In genomic region chr8:85665146-85665545, GRCm38 (mm10) we compare ENCODE assay signal across 8 mouse cellular contexts. TPM values are rescaled to one million over a fixed set of nuclear protein-coding genes. Genes with fewer than 3 reads are reported as not detected.
DNase-seq lines count a peak whose midpoint lies in the region; ATAC-seq lines count a peak whose summit lies in the region.
"Had no signal": no experiment of that assay in that cellular context is flagged by ENCODE, and none has a peak within 500 bp of the region (broad histone marks: within the 10 kb centered on the region; RNA-seq: fewer than 3 reads in every experiment).

No protein-coding gene starts in this region.

- ATAC-seq in forebrain, embryonic 16.5 days: no peak

- no peaks in the 10 kb centered on the region for H3K4me1 ChIP-seq in forebrain, embryonic 16.5 days (replicated peaks; ENCODE audit: control insufficient read depth, insufficient read depth, low read length)
- H3K4me1 ChIP-seq: embryonic facial prominence, embryonic 13.5 days had no signal

- no peak overlapping the region for H3K9ac ChIP-seq in forebrain, embryonic 16.5 days (replicated peaks; ENCODE audit: low read depth, low read length)
- H3K9ac ChIP-seq: embryonic facial prominence, embryonic 13.5 days had no signal

- H3K4me3 ChIP-seq in forebrain, embryonic 16.5 days (replicated peaks; ENCODE audit: low read length): no peak overlapping the region
- H3K4me3 ChIP-seq: embryonic facial prominence, embryonic 13.5 days had no signal

- DNase-seq in kidney, adult 18-20 months: peak; percentile 4
- no peak for DNase-seq in kidney, adult 11 months
- DNase-seq in urinary bladder, postnatal 25 days (ENCODE audit: low spot score): peak; percentile 10
- no peak for DNase-seq in urinary bladder, adult 2 months (ENCODE audit: low spot score)
- DNase-seq in c-Kit-positive CD71-positive TER-119-positive erythroid progenitor cells, embryonic 14.5 days (ENCODE audit: low spot score): peak; percentile 6
- DNase-seq in retina, embryonic 14.5 days (ENCODE audit: low spot score): peak; percentile 45

- H3K36me3 ChIP-seq in forebrain, embryonic 16.5 days (ENCODE audit: control insufficient read depth, insufficient read depth): peaks cover 6% of the 10 kb centered on the region; the same call in 1 of the 2 replicates
- H3K36me3 ChIP-seq: embryonic facial prominence, embryonic 13.5 days had no signal

- no peak overlapping the region for H3K27ac ChIP-seq in forebrain, embryonic 16.5 days (ENCODE audit: low read length)
- H3K27ac ChIP-seq: embryonic facial prominence, embryonic 13.5 days had no signal

- H3K27me3 ChIP-seq in forebrain, embryonic 16.5 days (replicated peaks; ENCODE audit: control insufficient read depth, insufficient read depth, low read length): no peaks in the 10 kb centered on the region
- H3K27me3 ChIP-seq: embryonic facial prominence, embryonic 13.5 days had no signal

- H3K9me3 ChIP-seq in forebrain, embryonic 16.5 days (ENCODE audit: control insufficient read depth, low read length): no peaks in the 10 kb centered on the region
- H3K9me3 ChIP-seq: embryonic facial prominence, embryonic 13.5 days had no signal

- H3K4me2 ChIP-seq in forebrain, embryonic 16.5 days (ENCODE audit: low read length): no peak overlapping the region
- H3K4me2 ChIP-seq: embryonic facial prominence, embryonic 13.5 days had no signal

RNA-seq across cellular contexts. Expression of gene Neto2, which starts 35.6 kb away (rescaled TPM):
- polyA plus RNA-seq in urinary bladder, adult 2 months (2012; rRNA removed): 3.5 and 3.7 TPM in 2 replicates
- polyA plus RNA-seq in forebrain, embryonic 16.5 days (2015; fragmentation: Nextera tagmentation; extraction: Ambion mirVana): 77.2 and 87.7 TPM in 2 replicates

Comparison
In these comparisons a context has a peak if more than half of its experiments do, and no peak if none do; other contexts are left out.
1. DNase-seq: peak in kidney, adult 18-20 months (single experiment), urinary bladder, postnatal 25 days (single experiment), c-Kit-positive CD71-positive TER-119-positive erythroid progenitor cells, embryonic 14.5 days (single experiment) and retina, embryonic 14.5 days (single experiment); none in kidney, adult 11 months (single experiment) and urinary bladder, adult 2 months (single experiment).
2. RNA of gene Neto2, which starts 35.6 kb away (polyA plus RNA-seq): 77.2 to 87.7 TPM in forebrain, embryonic 16.5 days; 3.5 to 3.7 TPM in urinary bladder, adult 2 months; every median in the first group is over 10 times any median in the second.